Mouse (Mus musculus) adrenal gland, adult 2 months (tissue): Measurements from ENCODE around the gene Olfr1366. TPM values are rescaled to one million over a fixed set of nuclear protein-coding genes. Genes with fewer than 3 reads are reported as not detected.
"Not testable (repeated sequence)": the region's sequence is repeated elsewhere in the genome, so short reads cannot be mapped to it uniquely, and the experiment has no call there.

Source experiments
- DNase-seq: peaks from one replicate; pipeline ENCODE4 v3.0.0; 2021
- long read RNA-seq: library from polyadenylated mRNA; stranded (forward); transcript quantifications from one replicate; pipeline ENCODE4 v2.0.0, GENCODE M21; 2021
- polyA plus RNA-seq: library from polyadenylated mRNA; depleted of rRNA; stranded (reverse); fragments of >200 nt; gene quantifications from 2 replicates; pipeline ENCODE4 v1.2.3, GENCODE M21; 2012; rRNA removed
- total RNA-seq, 2 experiments: library from RNA; stranded (reverse); gene quantifications; 2 replicates each; pipeline ENCODE4 v1.2.3; 2021

Olfr1366 gene
- total RNA-seq (not detected), polyA plus RNA-seq (not detected in 2 replicates)
- long read RNA-seq: 0 reads

DNA sequence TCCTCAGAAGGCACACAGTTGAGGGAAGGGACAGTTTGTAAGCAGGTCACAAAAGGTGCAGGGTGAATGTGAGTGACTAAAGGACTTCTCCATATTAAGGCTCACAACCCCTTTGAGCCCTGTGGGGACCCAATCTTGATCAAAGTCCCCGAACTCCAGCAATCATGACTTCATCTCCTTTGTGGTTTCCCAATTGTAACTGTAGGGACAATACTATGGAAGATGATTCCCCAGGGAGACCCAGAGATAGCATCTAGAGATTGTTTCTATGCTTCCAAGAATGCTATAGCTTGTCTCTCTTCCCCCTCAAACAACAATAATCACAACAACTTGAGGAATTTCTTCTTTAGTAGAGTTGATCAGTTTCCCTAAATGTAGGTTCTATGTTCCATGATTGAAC, at the start of gene Olfr1366:
Gene Olfr1366 (minus strand): TSS at position 101 of the 400 bp plus-strand sequence.
- no peak for DNase-seq

DNA sequence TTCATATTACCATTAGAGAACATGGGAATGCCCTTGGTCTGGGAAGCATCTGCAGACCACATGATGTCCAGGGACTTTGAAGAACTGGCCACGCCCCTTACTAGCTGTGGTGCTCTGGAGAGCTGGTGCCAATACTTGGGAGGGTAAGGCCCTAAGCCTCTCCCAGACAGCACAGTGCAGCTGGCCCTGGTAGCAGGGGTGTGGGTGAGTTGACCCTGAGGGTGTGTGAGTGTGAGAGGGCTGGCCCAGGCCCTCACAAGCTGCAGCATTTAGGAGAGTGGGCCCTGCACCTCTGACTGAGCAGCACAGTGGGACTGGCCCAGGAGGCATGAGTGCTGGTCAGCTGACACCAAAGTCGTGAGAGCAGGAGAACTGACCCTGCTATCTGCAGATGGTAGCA, 49.0 kb upstream of the Olfr1366 start:
- no peak for DNase-seq

DNA sequence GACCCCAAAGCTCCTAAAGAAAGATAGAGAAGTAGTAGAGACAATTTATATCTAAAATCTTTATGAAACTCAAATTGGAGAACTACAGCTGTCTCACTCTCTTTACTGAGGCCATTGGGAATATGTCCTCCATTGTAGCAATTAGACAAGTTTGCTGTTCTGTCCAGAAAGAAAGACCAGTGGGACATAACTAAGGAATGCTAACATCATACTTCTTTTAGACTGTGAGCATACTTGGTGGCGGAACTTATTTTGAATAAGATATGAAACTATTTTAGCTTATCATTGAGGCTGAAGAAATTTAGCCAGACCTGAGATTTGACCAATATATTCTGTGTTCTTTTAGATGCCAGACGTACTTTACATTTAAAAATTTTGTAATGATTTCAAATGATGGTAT, 39.1 kb upstream of the Olfr1366 start, which contains the start of gene Olfr1364:
Gene Olfr1364 (minus strand): TSS at position 101 of the 400 bp plus-strand sequence.
- no peak for DNase-seq

DNA sequence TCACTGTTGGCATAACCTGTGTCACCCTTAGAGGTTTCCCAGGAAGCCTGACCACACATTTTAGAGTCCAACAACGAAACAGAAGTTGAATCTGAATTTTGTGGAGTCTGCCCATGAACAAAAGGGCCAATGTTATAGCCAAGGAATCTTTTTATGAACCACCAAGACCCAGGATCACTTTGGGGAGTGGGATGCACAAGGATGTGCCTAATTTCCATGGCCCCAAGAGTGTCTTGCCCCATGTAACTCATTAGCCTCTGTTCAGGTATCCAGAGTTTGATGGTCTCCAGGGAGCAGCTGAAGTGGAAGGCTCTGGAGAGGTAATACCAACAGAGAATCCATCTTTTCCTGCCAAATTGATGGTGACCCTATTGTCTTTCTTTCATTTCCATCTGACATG, 17.2 kb upstream of the Olfr1366 start, which contains the start of gene Olfr1535:
Gene Olfr1535 (minus strand): TSS at position 101 of the 400 bp plus-strand sequence.
- DNase-seq: no peak

DNA sequence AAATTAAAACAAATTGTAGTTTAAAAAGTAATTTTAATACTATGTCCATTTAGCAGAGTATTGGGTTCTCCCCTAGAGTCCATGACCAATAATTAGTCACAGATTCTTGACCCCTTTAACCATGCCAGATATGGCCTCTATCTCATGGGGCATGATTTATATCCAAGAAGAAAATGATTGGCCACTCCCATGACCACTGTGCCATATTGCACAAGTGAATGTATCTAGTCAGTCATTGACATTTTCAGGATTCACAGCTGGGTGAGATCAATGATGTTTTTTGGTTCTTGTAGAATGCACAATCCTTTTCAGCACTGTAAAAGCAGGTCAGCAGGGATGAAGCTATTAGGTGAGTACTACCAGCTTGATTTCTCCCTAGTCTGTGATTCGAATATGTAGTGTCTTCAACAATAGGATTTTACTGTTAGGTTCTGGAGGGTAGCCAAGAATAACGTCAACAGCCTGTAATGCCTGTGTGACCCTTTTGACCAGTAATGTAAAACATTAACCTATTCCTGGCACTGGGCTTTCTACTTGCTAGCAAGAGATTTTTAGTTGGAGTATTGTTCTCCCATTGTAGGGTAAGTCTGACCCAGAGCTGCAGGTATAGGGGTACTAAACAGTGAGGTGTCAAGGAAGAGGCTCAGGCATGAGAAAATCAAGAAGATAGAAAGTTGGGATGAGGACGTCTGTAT, 8.0 kb upstream of the Olfr1366 start:
- no peak for DNase-seq

DNA sequence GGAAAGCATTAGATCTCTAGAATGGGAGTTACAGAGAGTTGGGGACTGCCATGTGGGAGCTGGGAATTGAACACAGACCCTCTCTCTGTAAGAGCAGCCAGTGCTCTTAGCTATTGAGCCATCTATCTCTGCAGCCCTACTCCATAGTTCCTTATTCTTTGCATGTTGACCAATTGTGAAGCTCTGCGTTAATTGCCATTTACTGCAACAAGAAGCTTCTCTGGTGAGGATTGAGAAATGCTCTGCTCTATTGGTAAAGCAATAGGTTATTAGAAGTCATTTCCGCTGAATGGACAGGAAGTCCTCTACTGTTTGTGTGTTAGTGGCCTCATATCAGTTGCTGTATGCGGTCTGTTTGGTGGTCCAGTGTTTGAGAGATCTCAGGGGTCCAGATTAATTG, 6.9 kb upstream of the Olfr1366 start:
- no peak for DNase-seq

DNA sequence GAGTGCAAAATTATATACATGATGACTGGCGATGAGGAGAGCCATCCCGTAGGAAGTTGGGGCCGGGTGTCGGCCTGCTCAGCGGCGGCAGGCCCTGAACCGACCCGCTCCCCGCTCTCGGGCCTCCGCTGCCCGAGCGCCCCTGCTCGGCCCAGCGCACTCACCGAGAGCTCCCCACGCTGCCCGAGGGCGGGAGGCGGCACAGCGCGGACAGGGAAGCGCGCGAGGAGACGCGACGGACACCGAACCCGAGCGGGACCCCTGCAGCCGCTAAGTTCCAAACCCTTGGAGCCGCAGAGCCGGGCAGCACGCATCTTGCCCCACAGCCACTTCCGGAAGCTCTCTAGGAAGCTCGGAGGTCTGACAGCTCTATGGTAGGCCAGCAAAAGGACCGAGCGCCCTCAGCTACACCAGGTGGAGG, 11.8 kb downstream of the Olfr1366 start, which contains the start of gene Zkscan8:
Gene Zkscan8 (minus strand): TSS at position 340 of the 421 bp plus-strand sequence.
- peak; percentile 94 for DNase-seq

DNA sequence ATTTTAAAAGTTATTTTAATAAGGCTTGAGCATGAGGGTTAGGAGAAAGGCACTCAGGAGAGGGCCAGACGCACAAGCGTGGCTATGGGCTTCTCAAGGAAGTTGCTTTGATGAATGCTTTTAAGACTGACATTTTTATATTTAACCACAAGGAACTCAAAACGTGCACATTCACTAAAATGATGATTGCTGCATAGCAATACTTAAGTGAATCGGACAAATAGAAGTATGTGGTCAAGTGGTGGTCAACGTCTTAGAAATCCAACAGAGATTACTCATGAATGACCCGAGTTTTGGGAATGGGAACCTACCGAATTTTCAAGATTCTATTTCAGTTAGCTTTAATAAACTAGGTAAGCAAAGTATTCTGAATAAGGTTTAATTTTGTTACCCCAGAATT, 12.5 kb downstream of the Olfr1366 start:
- no peak for DNase-seq

DNA sequence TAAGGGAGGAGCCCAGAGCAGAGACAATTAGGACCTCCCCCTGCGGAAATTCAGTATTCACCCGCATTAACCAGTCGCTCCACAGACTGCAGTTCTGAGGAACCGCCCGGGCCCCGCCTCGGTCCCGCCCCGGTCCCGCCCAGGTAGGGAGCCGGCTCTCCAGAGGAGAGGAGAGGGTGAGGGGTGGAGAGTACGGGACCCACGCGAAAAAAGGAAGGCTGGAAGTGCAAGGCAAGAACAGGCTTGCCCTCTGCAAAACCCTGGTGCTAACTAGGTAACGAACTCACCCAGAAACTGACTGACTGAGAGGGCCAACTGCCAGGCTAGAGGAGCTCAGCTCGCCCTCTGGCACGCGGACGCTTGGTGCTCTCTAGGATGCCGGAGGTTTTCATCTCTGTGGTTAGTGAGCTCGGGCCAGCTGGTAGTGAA, 36.4 kb downstream of the Olfr1366 start:
- peak; percentile 95 for DNase-seq

DNA sequence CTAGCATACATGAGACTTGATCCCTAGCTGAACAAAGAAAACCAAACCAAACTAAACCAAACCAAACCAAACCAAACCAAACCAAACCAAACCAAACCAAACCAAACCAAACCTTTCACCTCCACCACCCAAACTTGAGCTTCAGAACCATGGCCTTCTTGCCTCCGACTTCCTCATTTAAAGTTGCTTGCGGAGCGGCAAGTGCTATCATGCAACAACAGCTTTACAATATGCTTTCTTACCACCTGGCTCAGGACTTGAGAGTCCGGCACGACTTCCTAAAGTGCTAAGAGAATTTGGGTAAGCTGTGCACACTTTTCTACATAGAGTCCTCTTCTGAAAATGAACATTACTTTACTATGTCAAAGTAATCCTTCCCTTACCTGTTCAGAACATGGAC, 40.3 kb downstream of the Olfr1366 start:
- DNase-seq: no peak

DNA sequence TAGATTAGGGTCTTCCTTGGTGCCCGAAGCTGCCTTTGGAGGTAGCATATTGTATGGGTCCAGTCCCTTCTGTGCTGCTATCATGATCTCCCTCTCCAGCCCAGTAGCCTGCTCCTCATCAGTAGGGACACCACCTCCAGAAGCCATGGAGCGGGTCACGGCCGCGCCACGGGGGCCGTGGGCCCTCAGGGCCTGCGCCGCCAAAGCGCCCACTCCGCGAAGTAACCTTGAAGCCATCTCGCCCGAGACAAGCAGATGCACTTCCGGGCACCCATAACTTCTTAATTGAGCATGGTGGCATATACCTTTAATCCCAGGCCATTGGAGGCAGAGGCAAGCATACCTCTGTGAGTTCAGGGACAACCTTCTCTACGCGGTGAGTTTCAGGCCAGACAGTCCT, 41.4 kb downstream of the Olfr1366 start, which contains the start of gene Gm11273:
Gene Gm11273 (minus strand): TSS at position 237 of the 400 bp plus-strand sequence.
- not testable (repeated sequence) for DNase-seq

DNA sequence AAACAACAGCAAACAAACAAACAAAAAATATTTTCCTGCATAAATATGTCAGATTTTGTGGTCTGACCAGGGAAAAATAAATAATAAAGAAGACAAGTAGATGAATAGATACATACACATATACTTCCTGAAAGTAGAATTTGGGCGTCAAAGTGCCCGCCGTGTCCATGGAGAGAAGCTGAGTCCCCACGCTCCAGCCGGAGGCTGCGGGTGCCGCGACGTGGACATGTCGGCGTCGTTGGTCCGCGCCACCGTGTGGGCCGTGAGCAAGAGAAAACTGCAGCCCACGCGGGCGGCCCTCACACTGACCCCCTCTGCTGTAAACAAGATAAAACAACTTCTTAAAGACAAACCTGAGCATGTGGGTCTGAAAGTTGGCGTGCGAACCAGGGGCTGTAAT, 47.5 kb downstream of the Olfr1366 start, which contains the start of gene AK157302:
Gene AK157302 (plus strand): TSS at position 144 of the 400 bp plus-strand sequence.
- DNase-seq: peak; percentile 11

DNA sequence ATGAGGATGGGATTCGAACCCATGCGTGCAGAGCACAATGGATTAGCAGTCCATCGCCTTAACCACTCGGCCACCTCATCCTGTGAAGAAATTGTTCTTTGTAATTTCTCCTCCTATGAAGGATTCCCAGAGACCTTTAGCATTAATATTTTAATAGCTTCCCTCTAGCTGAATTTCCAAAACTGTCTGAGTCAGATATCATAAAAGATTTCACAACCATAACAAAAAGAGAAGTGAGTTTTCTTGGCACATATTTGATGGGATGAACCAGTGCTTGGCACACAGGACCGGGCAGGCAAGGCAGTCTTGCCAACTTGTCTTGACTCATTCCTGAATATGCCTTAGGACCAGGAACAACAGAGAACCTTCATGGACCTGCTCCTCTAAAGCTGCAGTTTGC, 49.8 kb downstream of the Olfr1366 start:
- DNase-seq: peak; percentile 50

DNA sequence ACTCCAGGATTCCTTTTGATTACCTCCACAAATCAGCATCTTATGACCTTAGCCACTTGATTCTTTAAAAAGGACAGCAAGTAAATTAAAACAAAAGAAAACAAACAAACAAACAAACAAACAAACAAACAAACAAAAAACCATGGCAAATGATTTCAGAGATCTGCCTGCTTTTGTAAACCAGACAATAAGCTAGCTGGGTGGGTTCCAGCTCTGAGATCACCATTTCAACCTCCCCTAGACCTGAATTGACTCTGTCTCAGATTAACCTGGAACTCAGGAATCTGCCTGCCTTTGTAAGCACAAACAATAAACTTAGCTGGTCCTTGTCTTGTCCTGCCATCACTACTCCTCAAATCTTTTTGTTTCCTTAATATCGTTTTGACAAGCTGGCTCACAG, 55.7 kb downstream of the Olfr1366 start:
- DNase-seq: no peak

Other genes starting within 250 kb of the Olfr1366 start
Only the 30 nearest of the 31 such genes appear.
- gene Gpx6, start 230.7 kb downstream of the Olfr1366 start, total RNA-seq: not detected
- gene Gpx6, start 230.7 kb downstream of the Olfr1366 start, polyA plus RNA-seq: not detected in 2 replicates
- gene Olfr1367, start 195.9 kb downstream of the Olfr1366 start, total RNA-seq: not detected
- not detected in 2 replicates for gene Olfr1367, start 195.9 kb downstream of the Olfr1366 start, polyA plus RNA-seq
- 1 to 10 TPM; 9.4 to 9.6 TPM for gene Zscan12, start 180.0 kb downstream of the Olfr1366 start, total RNA-seq
- gene Zscan12, start 180.0 kb downstream of the Olfr1366 start, polyA plus RNA-seq: 0.33 and 0.44 TPM in 2 replicates
- gene Zkscan3, start 140.1 kb downstream of the Olfr1366 start, total RNA-seq: 10 to 100 TPM; 44.2 to 61.4 TPM
- gene Zkscan3, start 140.1 kb downstream of the Olfr1366 start, polyA plus RNA-seq: 21.9 and 27.8 TPM in 2 replicates
- under 1 TPM; 0.81 to 0.90 TPM for gene Pgbd1, start 101.8 kb downstream of the Olfr1366 start, total RNA-seq
- gene Pgbd1, start 101.8 kb downstream of the Olfr1366 start, polyA plus RNA-seq: 0.12 and 0.51 TPM in 2 replicates
- gene Zscan26, start 89.1 kb downstream of the Olfr1366 start, total RNA-seq: 10 to 100 TPM; 36.8 to 37.8 TPM
- gene Zscan26, start 89.1 kb downstream of the Olfr1366 start, polyA plus RNA-seq: 3.6 and 5.3 TPM in 2 replicates
- 1 to 10 TPM in 1 of 2 experiments, under 1 TPM in 1; 0.84 to 1.5 TPM for gene Nkapl, start 74.3 kb downstream of the Olfr1366 start, total RNA-seq
- 0.43 and 0.70 TPM in 2 replicates for gene Nkapl, start 74.3 kb downstream of the Olfr1366 start, polyA plus RNA-seq
- 1 to 10 TPM; 1.8 to 3.6 TPM for gene Zkscan4, start 63.9 kb downstream of the Olfr1366 start, total RNA-seq
- 0.46 and 0.85 TPM in 2 replicates for gene Zkscan4, start 63.9 kb downstream of the Olfr1366 start, polyA plus RNA-seq
- gene Gm10065, start 63.4 kb downstream of the Olfr1366 start, total RNA-seq: not detected
- gene Gm10065, start 63.4 kb downstream of the Olfr1366 start, polyA plus RNA-seq: 1.4 TPM in 1 of 2 replicates, not detected in the other
- 10 to 100 TPM; 13.3 to 14.2 TPM for gene AK157302, start 47.6 kb downstream of the Olfr1366 start, total RNA-seq
- 0.09 TPM in 1 of 2 replicates, not detected in the other for gene AK157302, start 47.6 kb downstream of the Olfr1366 start, polyA plus RNA-seq
- 100 to 1,000 TPM in 1 of 2 experiments, 10 to 100 TPM in 1; 95.4 to 165 TPM for gene Gm11273, start 41.4 kb downstream of the Olfr1366 start, total RNA-seq
- 56.6 and 56.8 TPM in 2 replicates for gene Gm11273, start 41.4 kb downstream of the Olfr1366 start, polyA plus RNA-seq
- 10 to 100 TPM; 13.9 to 17.1 TPM for gene Zkscan8, start 11.7 kb downstream of the Olfr1366 start, total RNA-seq
- 1.2 and 1.5 TPM in 2 replicates for gene Zkscan8, start 11.7 kb downstream of the Olfr1366 start, polyA plus RNA-seq
- not detected for gene Olfr1535, start 17.1 kb upstream of the Olfr1366 start, total RNA-seq
- not detected in 2 replicates for gene Olfr1535, start 17.1 kb upstream of the Olfr1366 start, polyA plus RNA-seq
- not detected for gene Olfr1364, start 39.0 kb upstream of the Olfr1366 start, total RNA-seq
- not detected in 2 replicates for gene Olfr1364, start 39.0 kb upstream of the Olfr1366 start, polyA plus RNA-seq
- not detected for gene Olfr1362, start 71.2 kb upstream of the Olfr1366 start, total RNA-seq
- gene Olfr1362, start 71.2 kb upstream of the Olfr1366 start, polyA plus RNA-seq: 0.04 TPM in 1 of 2 replicates, not detected in the other
- not detected for gene Olfr11, start 99.7 kb upstream of the Olfr1366 start, total RNA-seq
- gene Olfr11, start 99.7 kb upstream of the Olfr1366 start, polyA plus RNA-seq: not detected in 2 replicates
- not detected for gene Olfr1361, start 120.6 kb upstream of the Olfr1366 start, total RNA-seq
- not detected in 2 replicates for gene Olfr1361, start 120.6 kb upstream of the Olfr1366 start, polyA plus RNA-seq
- gene Olfr1360, start 134.6 kb upstream of the Olfr1366 start, total RNA-seq: not detected
- not detected in 2 replicates for gene Olfr1360, start 134.6 kb upstream of the Olfr1366 start, polyA plus RNA-seq
- gene Olfr1359, start 155.3 kb upstream of the Olfr1366 start, total RNA-seq: not detected
- not detected in 2 replicates for gene Olfr1359, start 155.3 kb upstream of the Olfr1366 start, polyA plus RNA-seq
- 10 to 100 TPM; 24.1 to 36.9 TPM for gene Hist1h2bl, start 173.3 kb upstream of the Olfr1366 start, total RNA-seq
- 0.49 and 1.3 TPM in 2 replicates for gene Hist1h2bl, start 173.3 kb upstream of the Olfr1366 start, polyA plus RNA-seq
- gene Hist1h2ai, start 173.6 kb upstream of the Olfr1366 start, total RNA-seq: 10 to 100 TPM; 28.5 to 38.1 TPM
- 5.7 and 9.3 TPM in 2 replicates for gene Hist1h2ai, start 173.6 kb upstream of the Olfr1366 start, polyA plus RNA-seq
- 10 to 100 TPM; 16.3 to 42.1 TPM for gene Hist1h3h, start 174.9 kb upstream of the Olfr1366 start, total RNA-seq
- 5.5 and 8.7 TPM in 2 replicates for gene Hist1h3h, start 174.9 kb upstream of the Olfr1366 start, polyA plus RNA-seq
- gene Hist1h2bm, start 179.2 kb upstream of the Olfr1366 start, total RNA-seq: 1 to 10 TPM; 6.5 to 7.0 TPM
- gene Hist1h2bm, start 179.2 kb upstream of the Olfr1366 start, polyA plus RNA-seq: 0.28 and 0.56 TPM in 2 replicates
- gene Hist1h4j, start 192.3 kb upstream of the Olfr1366 start, total RNA-seq: 10 to 100 TPM in 1 of 2 experiments, 1 to 10 TPM in 1; 7.5 to 11.4 TPM
- gene Hist1h4j, start 192.3 kb upstream of the Olfr1366 start, polyA plus RNA-seq: 0.52 TPM in 2 replicates
- 100 to 1,000 TPM in 1 of 2 experiments, 10 to 100 TPM in 1; 76.0 to 101 TPM for gene Hist1h4k, start 207.7 kb upstream of the Olfr1366 start, total RNA-seq
- gene Hist1h4k, start 207.7 kb upstream of the Olfr1366 start, polyA plus RNA-seq: 10.2 and 12.5 TPM in 2 replicates
- 10 to 100 TPM; 10.8 to 11.1 TPM for gene Hist1h2ak, start 211.0 kb upstream of the Olfr1366 start, total RNA-seq
- 5.4 and 7.8 TPM in 2 replicates for gene Hist1h2ak, start 211.0 kb upstream of the Olfr1366 start, polyA plus RNA-seq
- gene Hist1h2bn, start 211.3 kb upstream of the Olfr1366 start, total RNA-seq: 10 to 100 TPM; 16.7 to 17.2 TPM
- gene Hist1h2bn, start 211.3 kb upstream of the Olfr1366 start, polyA plus RNA-seq: 2.5 and 8.2 TPM in 2 replicates
- gene Hist1h1b, start 237.8 kb upstream of the Olfr1366 start, total RNA-seq: 10 to 100 TPM; 11.6 to 11.7 TPM
- gene Hist1h1b, start 237.8 kb upstream of the Olfr1366 start, polyA plus RNA-seq: 0.34 and 0.37 TPM in 2 replicates
- gene Hist1h3i, start 240.6 kb upstream of the Olfr1366 start, total RNA-seq: 10 to 100 TPM; 41.4 to 42.7 TPM
- 16.8 and 25.5 TPM in 2 replicates for gene Hist1h3i, start 240.6 kb upstream of the Olfr1366 start, polyA plus RNA-seq
- gene Hist1h2an, start 244.4 kb upstream of the Olfr1366 start, total RNA-seq: 1 to 10 TPM; 3.4 to 4.6 TPM
- 4.2 TPM in 1 of 2 replicates, not detected in the other for gene Hist1h2an, start 244.4 kb upstream of the Olfr1366 start, polyA plus RNA-seq